Mouse (Mus musculus) E14TG2a.4 (cell line): ENCODE measurements around the gene Vps13d.

Experiments used
- CTCF ChIP-seq: conservative IDR thresholded peaks from 2 replicates; pipeline ENCODE4 v1.5.1; 2014; ENCODE audit warnings: low read length
- POU5F1 ChIP-seq: IDR thresholded peaks from 2 replicates; pipeline ENCODE4 v1.6.1; 2014; ENCODE audit warnings: low read length, borderline replicate concordance

- TF ChIP-seq CTCF: no peak
- no peak for TF ChIP-seq POU5F1
Measured at GRCm38 (mm10) chr4:145125463-145126220, 69.2 kb downstream of the Vps13d start.
